Mouse (Mus musculus): ENCODE data around the gene Atrnl1.

Atrnl1 gene

GRCm38 (mm10) chr19:57696781-57697180 lies 85.9 kb downstream of the Atrnl1 start:
- peak; percentile 13 for DNase-seq (ENCODE audit: low read depth)

- DNase-seq (ENCODE audit: low read depth): no peak
Measured at GRCm38 (mm10) chr19:57713138-57713537, 102.3 kb downstream of the Atrnl1 start.

- DNase-seq (ENCODE audit: low read depth): peak; percentile 52
Measured at GRCm38 (mm10) chr19:57724920-57725319, 114.1 kb downstream of the Atrnl1 start.

- no peak for DNase-seq (ENCODE audit: low read depth)
Measured at GRCm38 (mm10) chr19:57725326-57725725, 114.5 kb downstream of the Atrnl1 start.

- no peak for DNase-seq (ENCODE audit: low read depth)
Measured at GRCm38 (mm10) chr19:57727009-57727408, 116.2 kb downstream of the Atrnl1 start.

GRCm38 (mm10) chr19:57737475-57737874 lies 126.6 kb downstream of the Atrnl1 start:
- DNase-seq (ENCODE audit: low read depth): peak; percentile 14

- DNase-seq (ENCODE audit: low read depth): peak; percentile 83
Measured at GRCm38 (mm10) chr19:57745579-57745978, 134.7 kb downstream of the Atrnl1 start.

- DNase-seq (ENCODE audit: low read depth): no peak
Measured at GRCm38 (mm10) chr19:57746553-57746952, 135.7 kb downstream of the Atrnl1 start.

GRCm38 (mm10) chr19:57752189-57752588 lies 141.4 kb downstream of the Atrnl1 start:
- DNase-seq (ENCODE audit: low read depth): peak; percentile 42

- peak; percentile 33 for DNase-seq (ENCODE audit: low read depth)
Measured at GRCm38 (mm10) chr19:57762526-57762925, 151.7 kb downstream of the Atrnl1 start.

GRCm38 (mm10) chr19:57764576-57765371 lies 153.9 kb downstream of the Atrnl1 start:
- DNase-seq (ENCODE audit: low read depth): no peak

GRCm38 (mm10) chr19:57767051-57767450 lies 156.2 kb downstream of the Atrnl1 start:
- no peak for DNase-seq (ENCODE audit: low read depth)

GRCm38 (mm10) chr19:57768661-57769060 lies 157.8 kb downstream of the Atrnl1 start:
- no peak for DNase-seq (ENCODE audit: low read depth)

- DNase-seq (ENCODE audit: low read depth): no peak
Measured at GRCm38 (mm10) chr19:57782366-57783089, 171.7 kb downstream of the Atrnl1 start.

- DNase-seq (ENCODE audit: low read depth): no peak
Measured at GRCm38 (mm10) chr19:57786699-57787098, 175.9 kb downstream of the Atrnl1 start.

GRCm38 (mm10) chr19:57802207-57802606 lies 191.4 kb downstream of the Atrnl1 start:
- peak; percentile 15 for DNase-seq (ENCODE audit: low read depth)

- DNase-seq (ENCODE audit: low read depth): no peak
Measured at GRCm38 (mm10) chr19:57802771-57803482, 192.1 kb downstream of the Atrnl1 start.

GRCm38 (mm10) chr19:57803483-57803820 lies 192.6 kb downstream of the Atrnl1 start:
- peak; percentile 14 for DNase-seq (ENCODE audit: low read depth)

- DNase-seq (ENCODE audit: low read depth): no peak
Measured at GRCm38 (mm10) chr19:57808363-57808762, 197.5 kb downstream of the Atrnl1 start.

GRCm38 (mm10) chr19:57814291-57814690 lies 203.5 kb downstream of the Atrnl1 start:
- DNase-seq (ENCODE audit: low read depth): peak; percentile 61

- peak; percentile 74 for DNase-seq (ENCODE audit: low read depth)
Measured at GRCm38 (mm10) chr19:57816221-57816996, 205.6 kb downstream of the Atrnl1 start.

- no peak for DNase-seq (ENCODE audit: low read depth)
Measured at GRCm38 (mm10) chr19:57817736-57818135, 206.9 kb downstream of the Atrnl1 start.
